ENCODE assay signal across 10 mouse cellular contexts in the genomic region with DNA sequence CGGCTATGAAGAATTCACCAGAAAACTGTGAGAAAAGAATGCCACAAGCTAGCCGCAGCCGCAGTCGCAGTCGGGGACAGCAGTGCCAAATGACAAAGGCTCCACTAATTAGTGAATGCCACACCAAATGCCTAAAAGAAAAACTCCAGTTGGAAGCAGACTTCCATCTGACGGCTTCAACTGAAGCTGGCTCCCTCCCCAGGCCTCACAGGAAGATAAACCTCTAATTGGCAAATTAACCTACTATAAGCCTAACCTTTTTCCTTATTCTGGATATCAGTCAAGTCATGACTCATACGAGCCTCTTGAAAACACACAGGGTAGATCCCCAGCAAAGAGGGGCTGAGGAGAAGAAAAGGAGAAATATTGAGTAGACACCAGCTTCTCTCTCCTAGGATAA. TPM values are rescaled to one million over a fixed set of nuclear protein-coding genes. Genes with fewer than 3 reads are reported as not detected.
DNase-seq lines count a peak whose midpoint lies in the region; ATAC-seq and TF ChIP-seq lines count a peak whose summit lies in the region.
"Had no signal": no experiment of that assay in that cellular context is flagged by ENCODE, and none has a peak within 500 bp of the region (broad histone marks: within the 10 kb centered on the region; RNA-seq: fewer than 3 reads in every experiment).

No protein-coding gene starts in this region.

- H3K4me3 ChIP-seq in lung, embryonic 14.5 days (ENCODE audit: low read depth, low read length): no peak overlapping the region
- no peak overlapping the region for H3K4me3 ChIP-seq in forebrain, embryonic 16.5 days (replicated peaks; ENCODE audit: low read length)
- H3K4me3 ChIP-seq in limb, embryonic 14.5 days (replicated peaks; ENCODE audit: low read length): no peak overlapping the region
- H3K4me3 ChIP-seq: erythroblast, embryonic 14.5 days; midbrain, embryonic 12.5 days had no signal

- peak; percentile 31 to 51 for DNase-seq in cerebellum, postnatal 10 days
- DNase-seq in cerebellum, adult 9-11 months: no peak
- DNase-seq in lung, embryonic 14.5 days: peak; percentile 17
- no peak for DNase-seq in lung, postnatal 36 days
- DNase-seq in limb, embryonic 14.5 days (ENCODE audit: low spot score): no peak
- no peak for DNase-seq in urinary bladder, postnatal 25 days (ENCODE audit: low spot score)
- no peak for DNase-seq in gastrocnemius, postnatal 36 days

- H3K9ac ChIP-seq in lung, embryonic 14.5 days: no peak overlapping the region
- no peak overlapping the region for H3K9ac ChIP-seq in forebrain, embryonic 16.5 days (replicated peaks; ENCODE audit: low read depth, low read length)
- no peak overlapping the region for H3K9ac ChIP-seq in limb, embryonic 14.5 days (ENCODE audit: low read depth, low read length, severe bottlenecking)
- H3K9ac ChIP-seq: midbrain, embryonic 12.5 days had no signal

- TF ChIP-seq POLR2A in limb, embryonic 14.5 days (IDR thresholded peaks at IDR 0.05; ENCODE audit: borderline replicate concordance, extremely low read depth, insufficient read depth, insufficient read length): no peak

- no peak for ATAC-seq in lung, embryonic 14.5 days (ENCODE audit: insufficient read depth)
- peak; percentile 94 for ATAC-seq in forebrain, embryonic 16.5 days
- ATAC-seq in limb, embryonic 14.5 days (ENCODE audit: low FRiP score, low read depth): no peak

- no peaks in the 10 kb centered on the region for H3K9me3 ChIP-seq in lung, embryonic 14.5 days (ENCODE audit: low read depth, low read length)
- no peaks in the 10 kb centered on the region for H3K9me3 ChIP-seq in forebrain, embryonic 16.5 days (ENCODE audit: control insufficient read depth, low read length)
- H3K9me3 ChIP-seq in limb, embryonic 14.5 days (ENCODE audit: control insufficient read depth, low read length): no peaks in the 10 kb centered on the region
- H3K9me3 ChIP-seq: midbrain, embryonic 12.5 days had no signal

- no peaks in the 10 kb centered on the region for H3K27me3 ChIP-seq in lung, embryonic 14.5 days (ENCODE audit: insufficient read depth, low read length)
- no peaks in the 10 kb centered on the region for H3K27me3 ChIP-seq in forebrain, embryonic 16.5 days (replicated peaks; ENCODE audit: control insufficient read depth, insufficient read depth, low read length)
- no peaks in the 10 kb centered on the region for H3K27me3 ChIP-seq in limb, embryonic 14.5 days (ENCODE audit: control insufficient read depth, insufficient read depth, low read length)
- H3K27me3 ChIP-seq: midbrain, embryonic 12.5 days had no signal

- H3K36me3 ChIP-seq in lung, embryonic 14.5 days (ENCODE audit: insufficient read depth): no peaks in the 10 kb centered on the region
- H3K36me3 ChIP-seq in forebrain, embryonic 16.5 days (ENCODE audit: control insufficient read depth, insufficient read depth): no peaks in the 10 kb centered on the region
- H3K36me3 ChIP-seq in limb, embryonic 14.5 days (ENCODE audit: control insufficient read depth, insufficient read depth, low read length): peaks cover 12% of the 10 kb centered on the region
- H3K36me3 ChIP-seq: midbrain, embryonic 12.5 days had no signal

- H3K27ac ChIP-seq in lung, embryonic 14.5 days (ENCODE audit: low read depth): peak overlapping the region; percentile 2; the same call in 1 of the 2 replicates
- H3K27ac ChIP-seq in forebrain, embryonic 16.5 days (ENCODE audit: low read length): peak overlapping the region; percentile 77
- H3K27ac ChIP-seq in limb, embryonic 14.5 days (replicated peaks; ENCODE audit: low read depth, low read length): 0 out of 2 replicates have a peak overlapping the region, but pooled peaks have one; percentile 1
- H3K27ac ChIP-seq: midbrain, embryonic 12.5 days had no signal

- no peak for TF ChIP-seq CTCF in lung, embryonic 14.5 days (IDR thresholded peaks at IDR 0.05; ENCODE audit: low read depth)

- intact Hi-C loops in gastrocnemius, postnatal 36 days (cut with DNase I): no loop called here

- 63% methylated on average over 7 of the region's 7 CpGs for WGBS in lung, embryonic 14.5 days
- 4% methylated on average over 7 of the region's 7 CpGs for WGBS in forebrain, embryonic 16.5 days
- WGBS in limb, embryonic 14.5 days: 52% methylated on average over 7 of the region's 7 CpGs

- no peak overlapping the region for H3K4me2 ChIP-seq in lung, embryonic 14.5 days
- no peak overlapping the region; the same call in 1 of the 2 replicates for H3K4me2 ChIP-seq in forebrain, embryonic 16.5 days (ENCODE audit: low read length)
- H3K4me2 ChIP-seq in limb, embryonic 14.5 days (replicated peaks; ENCODE audit: low read depth, low read length, severe bottlenecking): no peak overlapping the region
- H3K4me2 ChIP-seq: midbrain, embryonic 12.5 days had no signal

- H3K4me1 ChIP-seq in lung, embryonic 14.5 days (ENCODE audit: insufficient read depth): peaks cover 4% of the 10 kb centered on the region; the same call in 1 of the 2 replicates
- peaks cover 11% of the 10 kb centered on the region for H3K4me1 ChIP-seq in forebrain, embryonic 16.5 days (replicated peaks; ENCODE audit: control insufficient read depth, insufficient read depth, low read length)
- peaks cover 25% of the 10 kb centered on the region for H3K4me1 ChIP-seq in limb, embryonic 14.5 days (ENCODE audit: control insufficient read depth, insufficient read depth, low read length)

RNA-seq across cellular contexts. Expression of gene Lpar1, which starts 44.9 kb away (rescaled TPM):
- 30.3 and 35.8 TPM in 2 replicates for polyA plus RNA-seq in lung, embryonic 14.5 days (2014; fragmentation: Nextera tagmentation; extraction: Ambion mirVana)
- polyA plus RNA-seq in forebrain, embryonic 16.5 days (2015; fragmentation: Nextera tagmentation; extraction: Ambion mirVana): 28.7 and 38.3 TPM in 2 replicates
- polyA plus RNA-seq in limb, embryonic 14.5 days (2012; rRNA removed): 90.8 and 114 TPM in 2 replicates
- 161 and 187 TPM in 2 replicates for polyA plus RNA-seq in limb, embryonic 14.5 days (2014; fragmentation: Nextera tagmentation; extraction: Ambion mirVana)
- 10 to 100 TPM in 1 of 2 experiments, 1 to 10 TPM in 1; 8.3 to 10.5 TPM for total RNA-seq in gastrocnemius, postnatal 36 days (2021)

Comparison
In these comparisons a context has a peak if more than half of its experiments do, and no peak if none do; other contexts are left out.
1. DNase-seq: peak in cerebellum, postnatal 10 days (2 of 2) and lung, embryonic 14.5 days (single experiment); none in cerebellum, adult 9-11 months (single experiment), lung, postnatal 36 days (single experiment), limb, embryonic 14.5 days (single experiment), urinary bladder, postnatal 25 days (single experiment) and gastrocnemius, postnatal 36 days (0 of 2).
2. H3K27ac ChIP-seq: peak in every context shown above with its lines; median percentile 77 in forebrain, embryonic 16.5 days; 2 in lung, embryonic 14.5 days; 1 in limb, embryonic 14.5 days.